9 mouse cellular contexts compared by ENCODE assay signal in genomic region chr5:149031199-149031750, GRCm38 (mm10). TPM values are rescaled to one million over a fixed set of nuclear protein-coding genes. Genes with fewer than 3 reads are reported as not detected.
DNase-seq lines count a peak whose midpoint lies in the region; ATAC-seq and TF ChIP-seq lines count a peak whose summit lies in the region.
"Had no signal": no experiment of that assay in that cellular context is flagged by ENCODE, and none has a peak within 500 bp of the region (broad histone marks: within the 10 kb centered on the region; RNA-seq: fewer than 3 reads in every experiment).

No protein-coding gene starts in this region.

- TF ChIP-seq CTCF in G1E (IDR thresholded peaks at IDR 0.05; ENCODE audit: low read depth, low read length) = no peak

- H3K4me1 ChIP-seq in G1E (ENCODE audit: insufficient read depth, low read depth, low read length) = peaks cover 8% of the 10 kb centered on the region
- H3K4me1 ChIP-seq in forebrain, embryonic 14.5 days (ENCODE audit: control insufficient read depth, insufficient read depth, low read length) = peaks cover 9% of the 10 kb centered on the region

- DNase-seq in G1E (ENCODE audit: low spot score) = no peak
- peak; percentile 46 for DNase-seq in cerebellum, adult 11 months
- DNase-seq in forebrain, embryonic 14.5 days (ENCODE audit: low spot score) = peak; percentile 85
- peak; percentile 78 for DNase-seq in heart, postnatal 4 days
- DNase-seq in layer of hippocampus, adult 9-11 months = peak; percentile 53
- DNase-seq in lung, postnatal 36 days = peak; percentile 69
- DNase-seq in retina, embryonic 14.5 days (ENCODE audit: low spot score) = peak; percentile 68
- DNase-seq in thymus, postnatal 4 days = peak; percentile 80

- H3K4me2 ChIP-seq in forebrain, embryonic 14.5 days (ENCODE audit: low read length) = peak overlapping the region; percentile 62

- H3K27me3 ChIP-seq in G1E (ENCODE audit: insufficient read depth, low read length) = peaks cover 3% of the 10 kb centered on the region; the same call in 1 of the 2 replicates
- H3K27me3 ChIP-seq in forebrain, embryonic 14.5 days (replicated peaks; ENCODE audit: control insufficient read depth, insufficient read depth, low read length) = no peaks in the 10 kb centered on the region

- peak overlapping the region; percentile 81 for H3K27ac ChIP-seq in forebrain, embryonic 14.5 days (ENCODE audit: low read depth, low read length)

- 2% methylated on average over 30 of the region's 30 CpGs for WGBS in forebrain, embryonic 14.5 days

- ATAC-seq in G1E (ENCODE audit: extremely low read depth, insufficient number of reproducible peaks, low FRiP score, poor library complexity, severe bottlenecking) = no peak
- peak; percentile 89 for ATAC-seq in forebrain, embryonic 14.5 days

- H3K9ac ChIP-seq in forebrain, embryonic 14.5 days (ENCODE audit: low read length) = peak overlapping the region; percentile 67

- no peaks in the 10 kb centered on the region for H3K36me3 ChIP-seq in G1E (replicated peaks)
- H3K36me3 ChIP-seq in forebrain, embryonic 14.5 days (ENCODE audit: control insufficient read depth, insufficient read depth, low read length) = no peaks in the 10 kb centered on the region

- no peaks in the 10 kb centered on the region for H3K9me3 ChIP-seq in G1E (replicated peaks)
- no peaks in the 10 kb centered on the region for H3K9me3 ChIP-seq in forebrain, embryonic 14.5 days (replicated peaks; ENCODE audit: control insufficient read depth, low read length)

- 0 out of 2 replicates have a peak overlapping the region, but pooled peaks have one; percentile 7 for H3K4me3 ChIP-seq in G1E (ENCODE audit: low read depth, low read length)
- H3K4me3 ChIP-seq in forebrain, embryonic 14.5 days (ENCODE audit: low read depth, low read length) = peak overlapping the region; percentile 27

RNA-seq across cellular contexts. Expression of gene Gm42791, which starts 36.3 kb away (rescaled TPM):
- total RNA-seq in G1E (2014; fragmentation: Nextera tagmentation) = not detected in 2 replicates
- total RNA-seq in G1E (2017) = not detected in 2 replicates
- not detected in 2 replicates for polyA plus RNA-seq in G1E (2012)
- polyA plus RNA-seq in forebrain, embryonic 14.5 days (2014; fragmentation: Nextera tagmentation; extraction: Ambion mirVana) = 8.4 TPM in 1 of 2 replicates, not detected in the other
- 1 to 10 TPM; 2.6 to 2.9 TPM for total RNA-seq in heart, postnatal 4 days (2021)
- polyA plus RNA-seq: gonadal fat pad, adult 2 months had no signal
